Mouse (Mus musculus) testis, postnatal 14 days (tissue): ENCODE data around the gene Fam83f.
A peak's percentile ranks its signal among the peaks of the same experiment; 100 is the strongest.

Source experiments
- DNase-seq: peaks from one replicate; pipeline ENCODE4 v3.0.0; 2021; ENCODE audit warnings: low spot score

Fam83f gene

DNA sequence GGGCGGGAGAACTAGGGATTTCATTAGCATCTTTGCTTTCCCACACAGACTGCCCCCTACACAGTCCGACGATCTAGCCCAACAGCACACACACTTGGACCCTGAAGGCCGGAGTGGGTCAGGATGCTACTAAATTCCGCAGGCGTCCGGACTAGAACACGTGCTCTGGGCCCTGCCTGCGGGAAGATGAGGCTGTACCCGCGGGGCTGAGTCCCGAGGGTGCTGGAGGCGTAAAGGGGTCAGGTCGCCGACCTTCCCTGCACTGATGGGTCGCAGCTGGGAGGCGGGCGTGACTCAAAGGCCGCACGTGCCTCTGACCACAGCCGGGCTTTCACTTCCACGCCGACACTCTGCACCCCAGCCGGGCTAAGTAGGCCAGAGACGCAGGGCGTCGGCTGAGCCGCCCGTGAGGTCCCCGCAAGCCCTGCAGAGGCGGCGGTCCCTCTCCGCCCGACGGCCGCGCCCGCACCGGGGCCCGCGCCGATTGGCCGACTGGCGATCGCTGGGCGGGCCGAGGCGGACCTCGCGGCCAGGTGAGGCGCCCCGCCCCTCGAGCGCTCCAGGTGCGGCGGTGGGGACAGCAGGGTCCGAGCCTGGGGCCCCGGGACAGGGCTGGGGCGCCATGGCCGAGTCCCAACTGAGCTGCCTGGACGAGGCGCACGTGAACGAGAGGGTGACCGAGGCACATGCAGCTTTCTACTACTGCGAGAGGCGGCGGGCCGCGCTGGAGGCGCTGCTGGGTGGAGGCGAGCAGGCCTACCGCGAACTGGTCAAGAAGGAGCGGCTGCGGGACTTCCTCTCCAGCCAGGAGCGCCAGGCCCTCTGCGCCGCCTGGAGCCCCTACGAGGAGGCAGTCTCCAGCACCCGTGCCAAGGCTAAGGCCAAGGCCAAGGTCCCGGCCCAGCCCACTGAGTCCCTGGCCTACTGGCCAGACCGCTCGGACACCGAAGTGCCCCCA is at the start of gene Fam83f:
Gene Fam83f (plus strand): TSS at position 553 of the 958 bp plus-strand sequence.
- DNase-seq: peak; percentile 74

GRCm38 (mm10) chr15:80623171-80623837 is 48.3 kb upstream of the Fam83f start:
- no peak for DNase-seq

- no peak for DNase-seq
Measured at GRCm38 (mm10) chr15:80626472-80626871, 45.2 kb upstream of the Fam83f start.

DNA sequence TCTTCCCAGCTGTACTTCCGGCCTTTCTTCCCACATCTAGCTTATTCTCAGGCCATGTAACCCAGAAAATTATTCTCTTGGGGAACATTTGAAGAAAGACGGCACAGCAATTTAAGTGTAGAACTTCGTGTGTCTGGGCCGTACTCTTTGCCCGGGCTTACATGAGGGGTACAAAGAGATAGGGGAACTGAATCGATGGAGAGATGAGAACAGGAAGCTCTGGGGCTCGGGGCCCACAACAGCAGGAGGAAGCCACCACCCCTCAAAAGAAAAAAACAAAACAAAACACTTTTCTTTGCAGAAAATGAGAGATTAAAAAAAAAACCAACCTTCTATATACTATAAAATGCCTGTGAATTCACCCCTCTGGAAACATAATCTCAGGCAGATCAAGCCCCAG is 41.5 kb upstream of the Fam83f start:
- DNase-seq: no peak

- DNase-seq: no peak
Measured at GRCm38 (mm10) chr15:80630711-80631110, 40.9 kb upstream of the Fam83f start.

GRCm38 (mm10) chr15:80631311-80631710 is 40.3 kb upstream of the Fam83f start:
- DNase-seq: no peak

GRCm38 (mm10) chr15:80632280-80632893 is 39.3 kb upstream of the Fam83f start:
- no peak for DNase-seq

DNA sequence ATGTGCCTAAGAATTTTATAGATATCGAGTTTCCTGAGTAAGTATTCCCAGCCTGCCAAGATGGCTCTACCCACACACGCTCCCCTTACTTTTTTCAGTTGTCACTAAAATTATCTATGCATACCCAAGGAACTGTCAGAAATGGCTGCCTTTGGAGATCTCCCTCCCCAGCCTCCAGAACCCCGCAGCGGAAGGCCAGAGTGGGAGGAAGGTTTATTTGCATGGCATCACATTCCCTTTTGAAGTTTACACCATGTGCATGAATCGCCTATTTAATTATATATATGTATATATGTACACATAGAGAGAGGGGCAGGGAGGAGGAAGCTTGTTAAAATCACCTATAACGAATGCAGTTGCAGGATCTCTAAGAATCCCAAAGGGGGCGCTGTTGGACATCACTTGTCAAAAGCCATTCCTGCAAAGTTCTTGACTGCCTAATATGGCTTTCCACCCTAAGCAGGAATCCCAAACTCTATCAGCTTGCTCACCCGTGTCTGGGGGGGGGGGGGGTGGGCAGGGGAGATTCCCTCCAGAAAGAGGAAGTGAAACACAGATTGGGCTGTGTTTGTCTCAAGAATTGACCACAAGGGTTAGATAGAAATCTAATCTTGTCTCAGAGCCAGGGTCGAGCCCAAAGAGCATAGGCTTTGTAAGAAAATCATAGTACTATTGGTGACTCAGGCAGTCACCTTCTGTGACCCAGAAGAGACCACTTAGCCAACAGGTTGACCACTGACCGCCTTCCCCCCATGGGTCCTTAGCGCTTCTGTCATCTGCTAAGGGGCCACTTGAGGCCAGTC is 37.1 kb upstream of the Fam83f start:
- DNase-seq: peak; percentile 31

- DNase-seq: no peak
Measured at GRCm38 (mm10) chr15:80636757-80637372, 34.8 kb upstream of the Fam83f start.

DNA sequence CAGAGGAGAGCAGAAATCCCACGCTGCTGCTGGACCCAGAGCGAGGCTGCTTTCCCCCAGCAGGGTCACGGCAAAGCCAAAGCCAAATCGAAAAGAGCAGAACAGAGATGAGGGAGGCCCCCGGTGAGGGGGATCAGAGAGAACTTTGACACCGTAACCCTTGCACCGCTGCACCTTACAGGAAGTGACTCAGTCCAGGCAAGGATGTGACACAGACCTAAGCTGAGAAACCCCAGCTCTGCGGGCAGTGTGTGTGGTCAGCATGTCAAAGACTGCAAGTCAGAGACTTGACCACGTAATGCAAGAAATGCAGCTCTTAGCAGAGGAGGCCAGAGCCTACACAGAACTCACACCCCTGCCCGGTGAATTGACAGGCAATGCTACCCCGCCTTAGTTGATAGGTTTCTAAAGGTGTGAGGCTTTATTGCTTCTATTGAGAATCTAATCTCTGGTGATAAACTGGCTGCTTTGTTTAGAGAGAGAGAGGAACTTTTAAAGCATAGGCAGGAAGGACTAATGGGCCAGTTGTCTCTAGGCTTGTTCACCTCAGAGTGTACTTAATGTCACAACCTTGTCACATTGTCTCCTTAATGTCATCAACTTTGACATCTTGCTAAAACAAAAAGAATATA is 32.5 kb upstream of the Fam83f start:
- no peak for DNase-seq

DNA sequence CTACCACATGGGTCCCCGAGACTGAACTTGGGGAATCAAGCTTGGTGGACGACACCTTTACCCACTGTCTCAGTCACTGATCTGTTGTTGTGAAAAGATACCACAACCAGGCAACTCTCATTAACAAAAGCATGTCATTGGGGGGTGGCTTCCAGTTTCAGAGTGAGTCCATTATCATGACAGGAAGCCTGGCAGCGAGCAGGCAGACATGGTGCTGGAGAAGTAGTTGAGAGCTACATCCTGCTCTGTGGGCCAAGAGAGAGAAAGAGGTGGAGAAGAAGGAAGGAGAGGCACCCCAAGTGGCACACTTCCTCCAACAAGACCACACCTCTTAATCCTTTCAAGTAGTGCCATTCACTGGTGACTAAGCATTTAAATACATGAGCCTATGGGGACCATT is 31.8 kb upstream of the Fam83f start:
- no peak for DNase-seq

DNA sequence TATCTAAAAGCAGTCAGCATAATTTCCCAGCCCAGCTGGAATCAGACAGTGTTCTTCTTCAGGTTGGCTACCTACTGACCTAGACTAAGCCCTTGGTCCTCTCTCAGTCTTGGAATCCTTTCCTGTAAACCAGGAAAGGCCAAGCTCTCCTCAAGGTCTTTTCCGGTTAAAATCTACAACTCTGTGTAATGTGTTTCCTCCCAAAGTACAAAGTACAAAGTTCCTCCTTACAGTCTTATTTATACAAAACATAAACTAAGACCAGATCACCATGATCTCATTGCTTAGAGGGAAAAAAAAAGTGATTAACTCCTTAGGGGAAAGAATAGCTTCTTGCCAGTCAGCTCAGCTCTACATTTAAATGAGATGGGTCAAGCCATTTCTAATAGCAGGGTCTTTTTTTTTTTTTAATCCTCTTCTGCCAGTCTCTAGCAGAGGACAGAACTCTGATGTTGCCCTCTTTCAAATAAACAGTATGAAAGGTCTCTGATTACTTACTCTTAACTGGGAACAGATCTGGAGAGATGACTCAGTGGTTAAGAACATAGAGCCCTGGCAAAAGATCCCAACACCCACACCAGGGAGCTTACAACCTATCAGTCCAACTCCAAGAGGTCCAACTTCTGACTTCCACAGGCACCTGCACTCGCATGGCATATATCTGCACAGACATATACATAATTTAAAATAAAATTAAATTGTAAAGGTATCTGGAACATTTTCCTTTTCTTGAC is 29.8 kb upstream of the Fam83f start:
- DNase-seq: no peak

- no peak for DNase-seq
Measured at GRCm38 (mm10) chr15:80645006-80645797, 26.4 kb upstream of the Fam83f start.

GRCm38 (mm10) chr15:80648977-80649606 is 22.6 kb upstream of the Fam83f start:
- no peak for DNase-seq

DNA sequence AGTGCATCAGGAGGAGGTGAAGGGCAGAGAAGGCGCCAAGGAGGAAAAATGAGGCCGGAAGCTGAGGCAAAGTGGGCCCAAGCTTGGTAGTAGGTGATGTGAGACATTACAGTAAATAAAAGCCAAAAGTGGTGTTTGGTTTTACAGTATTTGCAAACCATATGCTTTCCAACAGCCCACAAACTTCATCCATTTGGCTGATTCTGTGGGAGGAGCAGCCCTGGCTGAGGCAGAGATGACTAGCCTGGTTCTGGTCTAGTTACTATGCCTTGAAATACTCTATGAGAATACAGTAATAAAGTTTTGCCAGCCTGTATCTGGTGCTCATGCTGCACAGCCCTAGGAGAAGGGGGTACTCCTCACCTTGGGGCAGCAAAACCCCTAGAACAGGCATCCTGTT is 21.2 kb upstream of the Fam83f start:
- no peak for DNase-seq

- no peak for DNase-seq
Measured at GRCm38 (mm10) chr15:80653865-80654264, 17.8 kb upstream of the Fam83f start.

- no peak for DNase-seq
Measured at GRCm38 (mm10) chr15:80658815-80659471, 12.7 kb upstream of the Fam83f start.

GRCm38 (mm10) chr15:80660963-80661362 is 10.7 kb upstream of the Fam83f start:
- no peak for DNase-seq
